Mouse (Mus musculus) G1E (cell line): ENCODE data around the gene Ggt6. TPM values are rescaled to one million over a fixed set of nuclear protein-coding genes. Genes with fewer than 3 reads are reported as not detected.

ENCODE experiments used
- ATAC-seq: 2 replicates; pipeline ENCODE4 v1.8.0; 2016; ENCODE audit warnings: mild to moderate bottlenecking; ENCODE audit not compliant: insufficient number of reproducible peaks, poor library complexity, low FRiP score, severe bottlenecking; ENCODE audit errors: extremely low read depth
- DNase-seq: peaks from one replicate; pipeline ENCODE4 v3.0.0; 2012; ENCODE audit warnings: low spot score
- H3K27me3 ChIP-seq: 2 replicates; pipeline ENCODE4 v1.6.1; 2012; ENCODE audit warnings: mild to moderate bottlenecking, low read length, inconsistent platforms; ENCODE audit not compliant: insufficient read depth
- H3K36me3 ChIP-seq: replicated peaks from 2 replicates; pipeline ENCODE3; 2012; ENCODE audit warnings: mild to moderate bottlenecking, inconsistent platforms
- H3K4me1 ChIP-seq: 2 replicates; pipeline ENCODE4 v1.6.1; 2012; ENCODE audit warnings: low read depth, low read length, inconsistent platforms, mixed read lengths; ENCODE audit not compliant: insufficient read depth
- H3K4me3 ChIP-seq: 2 replicates; pipeline ENCODE4 v1.5.1; 2012; ENCODE audit warnings: low read depth, mild to moderate bottlenecking, inconsistent platforms, low read length, moderate library complexity, mixed read lengths
- H3K9me3 ChIP-seq: replicated peaks from 2 replicates; pipeline ENCODE4 v1.6.1; 2012; ENCODE audit warnings: inconsistent platforms
- CTCF ChIP-seq: IDR thresholded peaks from 2 replicates; pipeline ENCODE4 v1.5.1; 2012; ENCODE audit warnings: low read depth, low read length, inconsistent platforms, mixed read lengths
- GATA1 ChIP-seq: IDR thresholded peaks from 2 replicates; pipeline ENCODE4 v1.6.1; 2012; ENCODE audit warnings: borderline replicate concordance, low read length, inconsistent platforms, mixed read lengths
- GATA2 ChIP-seq: IDR thresholded peaks from 2 replicates; pipeline ENCODE4 v1.6.1; 2012; ENCODE audit warnings: low read depth, low read length, inconsistent platforms, borderline replicate concordance
- POLR2AphosphoS5 ChIP-seq: IDR thresholded peaks from 2 replicates; pipeline ENCODE4 v1.6.1; 2012; ENCODE audit warnings: low read depth, low read length, inconsistent platforms; ENCODE audit not compliant: insufficient replicate concordance
- TAL1 ChIP-seq: conservative IDR thresholded peaks from 2 replicates; pipeline ENCODE4 v1.6.1; 2012; ENCODE audit warnings: low read depth, low read length, inconsistent platforms, mixed read lengths
- polyA plus RNA-seq: library from polyadenylated mRNA; stranded (reverse); fragments of >175 nt; gene quantifications from 2 replicates; pipeline ENCODE4 v1.2.3, GENCODE M21; 2012
- total RNA-seq, 2 experiments: library from RNA; stranded (forward) in 1 of 2; stranded (reverse) in 1 of 2; fragments of 200-1000 nt in 1 of 2; fragments of >200 nt in 1 of 2; fragmentation: Nextera tagmentation in 1 of 2; gene quantifications; 2 replicates each; pipeline ENCODE4 v1.2.3; 2014 to 2017

Ggt6 gene
- total and polyA plus RNA-seq, 3 experiments: 0.05 TPM; not detected in 2

DNA sequence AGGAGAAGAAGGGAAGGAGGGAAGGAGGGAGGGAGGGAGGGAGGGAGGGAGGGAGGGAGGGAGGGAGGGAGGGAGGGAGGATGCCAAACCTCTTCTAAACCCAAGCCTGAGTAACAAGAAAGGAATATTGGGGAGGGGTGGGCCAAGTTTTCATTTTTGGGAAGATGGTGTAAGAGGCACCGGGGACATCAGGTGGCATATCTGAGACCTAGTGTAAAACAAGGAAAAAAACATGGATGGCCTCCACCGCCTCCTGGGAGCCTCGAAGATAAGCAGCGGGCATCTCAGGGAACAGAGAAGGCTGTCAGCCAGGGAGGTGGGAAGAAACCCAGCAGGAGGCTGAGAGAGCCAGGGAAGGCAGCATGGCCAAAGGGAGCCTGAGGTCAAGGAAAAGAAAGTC, 29.8 kb upstream of the Ggt6 start:
- Histone ChIP-seq H3K36me3 (no peaks in the 10 kb centered on the region), H3K9me3 (no peaks in the 10 kb centered on the region), H3K27me3 (peaks cover 60% of the 10 kb centered on the region), H3K4me3 (no peak overlapping the region), H3K4me1 (no peaks in the 10 kb centered on the region)
- DNase-seq: no peak
- no peak for ATAC-seq
- TF ChIP-seq GATA2 (no peak), TAL1 (no peak), CTCF (no peak), POLR2AphosphoS5 (no peak), GATA1 (no peak)

DNA sequence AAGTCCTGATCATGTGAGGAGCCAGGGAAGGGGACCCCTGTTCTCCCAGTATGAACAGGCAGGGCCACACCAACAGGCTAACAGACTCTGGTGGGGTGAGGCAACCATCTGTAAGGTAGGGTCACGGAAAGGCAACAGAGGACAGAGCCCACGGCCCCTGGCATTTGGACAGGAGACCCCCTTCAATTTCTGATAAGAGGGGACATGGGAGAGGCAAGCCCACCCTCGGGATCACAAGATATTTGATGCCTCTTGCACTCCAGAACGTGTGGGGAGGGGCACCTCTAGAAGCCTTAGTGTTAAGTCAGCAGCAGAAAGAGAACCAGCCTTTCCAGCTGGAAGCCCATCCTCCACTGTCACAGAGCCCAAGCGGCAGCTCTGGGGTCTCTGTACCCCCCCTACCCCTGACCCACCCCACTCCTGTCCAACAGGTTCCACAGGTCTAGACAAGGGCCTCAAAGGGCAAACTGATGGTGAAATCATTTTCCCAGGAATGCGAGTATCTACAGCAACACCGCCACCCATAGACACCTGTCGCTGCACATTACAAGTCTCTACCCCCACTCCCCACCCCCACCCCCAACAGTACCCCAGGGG, 29.1 kb upstream of the Ggt6 start:
- peaks cover 1% of the 10 kb centered on the region for H3K9me3 ChIP-seq
- H3K4me1 ChIP-seq: no peaks in the 10 kb centered on the region; the same call in 1 of the 2 replicates
- no peak overlapping the region for H3K4me3 ChIP-seq
- DNase-seq (no peak), ATAC-seq (no peak)
- no peaks in the 10 kb centered on the region for H3K36me3 ChIP-seq
- peaks cover 64% of the 10 kb centered on the region for H3K27me3 ChIP-seq
- TF ChIP-seq GATA2 (no peak), GATA1 (no peak), TAL1 (no peak), POLR2AphosphoS5 (no peak)

DNA sequence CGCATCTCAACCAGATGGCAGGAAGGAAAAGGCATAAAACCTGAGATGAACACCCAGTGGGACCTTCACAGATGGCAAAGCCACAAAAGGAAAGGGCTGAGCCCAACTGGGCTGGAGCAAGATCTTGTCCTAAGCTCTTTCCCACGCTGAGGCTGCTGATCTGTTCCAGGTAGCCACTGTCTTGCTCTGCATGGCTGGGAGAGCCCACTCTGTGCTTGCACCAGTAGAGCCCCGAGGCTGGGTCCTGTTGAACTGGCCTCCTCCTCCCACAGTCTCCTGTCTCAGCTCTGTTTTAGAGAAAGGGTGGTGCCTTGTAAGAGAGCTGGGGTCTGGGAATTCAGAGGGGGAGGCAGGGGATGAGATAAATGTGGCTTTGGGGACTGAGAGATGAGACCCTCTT, 28.2 kb upstream of the Ggt6 start:
- peaks cover 5% of the 10 kb centered on the region for H3K9me3 ChIP-seq
- no peak for ATAC-seq
- no peak overlapping the region for H3K4me3 ChIP-seq
- peaks cover 66% of the 10 kb centered on the region for H3K27me3 ChIP-seq
- DNase-seq: no peak
- H3K4me1 ChIP-seq: no peaks in the 10 kb centered on the region; the same call in 1 of the 2 replicates
- no peak for TF ChIP-seq TAL1
- TF ChIP-seq GATA2: no peak
- TF ChIP-seq CTCF: no peak
- TF ChIP-seq POLR2AphosphoS5: no peak
- no peak for TF ChIP-seq GATA1
- no peaks in the 10 kb centered on the region for H3K36me3 ChIP-seq

DNA sequence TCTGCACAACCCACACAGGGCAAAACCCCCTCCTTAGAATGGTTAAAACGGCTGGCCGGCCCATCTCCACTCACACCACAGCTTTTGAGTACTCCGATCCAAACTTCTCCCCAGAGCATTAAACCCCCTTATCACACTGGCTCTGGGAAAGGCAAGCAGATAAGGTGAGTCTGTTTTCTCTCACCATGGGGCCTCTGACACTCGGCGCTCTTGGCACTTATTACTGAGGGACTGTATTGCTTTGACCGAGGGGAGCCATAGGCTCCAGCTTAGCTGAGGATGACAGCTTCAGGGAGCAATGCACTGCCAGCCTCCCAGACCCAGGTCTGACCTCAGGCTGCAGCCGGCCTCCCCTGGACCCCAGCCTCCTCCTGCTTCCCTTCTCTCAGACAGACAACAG, 27.8 kb upstream of the Ggt6 start:
- DNase-seq (no peak), ATAC-seq (no peak)
- Histone ChIP-seq H3K4me3 (no peak overlapping the region), H3K4me1 (no peaks in the 10 kb centered on the region; the same call in 1 of the 2 replicates), H3K36me3 (no peaks in the 10 kb centered on the region), H3K9me3 (peaks cover 5% of the 10 kb centered on the region), H3K27me3 (peaks cover 69% of the 10 kb centered on the region)
- TF ChIP-seq GATA2 (no peak), POLR2AphosphoS5 (no peak), GATA1 (no peak), CTCF (no peak), TAL1 (no peak)

DNA sequence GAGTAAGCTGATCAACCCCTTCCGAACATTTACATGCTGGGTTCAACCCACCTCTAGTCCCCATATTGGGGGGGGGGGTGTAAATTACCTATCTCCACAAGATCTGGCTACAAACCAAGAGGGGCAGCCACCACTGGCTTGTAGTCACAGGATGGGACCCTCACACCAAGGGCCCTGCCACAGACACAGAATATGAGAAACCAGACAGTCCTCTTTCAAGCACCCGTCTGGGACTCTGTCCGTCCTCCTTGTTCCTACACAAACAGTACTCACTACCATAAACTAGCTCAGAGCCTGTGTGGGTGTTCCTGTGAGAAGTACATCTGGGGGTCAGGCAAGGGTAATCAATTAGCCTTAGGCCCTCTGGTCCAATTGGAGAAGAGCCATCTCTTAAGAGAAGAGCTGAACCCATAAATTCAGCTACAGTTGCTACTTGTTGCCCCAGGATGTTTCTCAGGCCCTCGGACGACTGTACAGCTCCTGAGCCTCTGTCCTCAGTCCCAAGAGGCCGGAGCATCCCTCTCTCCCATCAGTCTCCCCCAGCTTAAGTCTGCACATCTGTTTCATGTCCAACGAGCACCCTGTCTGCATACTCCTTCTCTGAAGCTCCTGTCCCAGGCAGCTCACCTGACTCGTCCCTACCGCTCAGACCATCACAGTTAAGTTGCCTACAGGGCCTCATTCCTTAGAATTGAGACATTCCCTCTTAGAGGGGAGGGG, 26.7 kb upstream of the Ggt6 start:
- TF ChIP-seq TAL1 (no peak), POLR2AphosphoS5 (no peak), GATA1 (no peak)
- Histone ChIP-seq H3K36me3 (no peaks in the 10 kb centered on the region), H3K4me3 (no peak overlapping the region), H3K9me3 (peaks cover 5% of the 10 kb centered on the region), H3K4me1 (peaks cover 2% of the 10 kb centered on the region), H3K27me3 (peaks cover 67% of the 10 kb centered on the region)
- DNase-seq (no peak), ATAC-seq (no peak)

DNA sequence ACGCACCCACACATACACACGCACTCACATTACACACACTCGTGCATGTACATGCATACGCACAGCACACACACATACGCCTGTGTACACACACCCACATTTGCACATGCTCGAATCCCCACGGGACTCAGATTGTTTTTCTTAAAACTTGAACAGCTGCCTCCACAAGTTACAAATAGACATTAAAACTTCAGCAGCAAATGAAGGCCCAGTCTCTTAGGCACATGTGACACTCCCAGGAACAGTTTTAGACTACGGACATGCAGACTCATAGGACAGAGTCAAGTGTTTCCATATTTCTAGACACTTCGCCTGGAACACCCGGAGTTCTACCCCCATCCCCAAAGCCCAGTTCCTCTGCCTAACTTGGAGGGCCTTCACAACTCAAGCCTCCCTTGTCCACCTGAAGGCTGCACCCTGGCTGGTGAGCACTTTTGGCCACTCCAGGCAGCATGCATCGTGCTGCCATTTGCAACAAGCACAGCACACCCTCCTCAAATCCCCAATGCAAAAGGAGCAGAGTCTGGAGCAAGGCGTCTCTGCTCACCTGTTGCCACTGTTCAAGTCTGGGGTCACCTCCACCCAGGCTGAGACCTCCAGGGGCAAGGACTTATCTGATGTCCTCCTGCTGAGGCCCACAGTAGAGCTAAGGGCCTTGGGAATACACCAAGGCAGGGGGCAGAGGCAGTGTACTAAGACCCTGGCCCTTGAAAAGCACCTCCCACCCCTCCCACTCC, 25.5 kb upstream of the Ggt6 start:
- no peak for ATAC-seq
- no peak for DNase-seq
- Histone ChIP-seq H3K4me1 (peaks cover 12% of the 10 kb centered on the region), H3K4me3 (no peak overlapping the region), H3K9me3 (peaks cover 5% of the 10 kb centered on the region), H3K36me3 (no peaks in the 10 kb centered on the region), H3K27me3 (peaks cover 67% of the 10 kb centered on the region)
- TF ChIP-seq TAL1: no peak
- no peak for TF ChIP-seq CTCF
